Mouse (Mus musculus) heart, embryonic 11.5 days (tissue): Measurements from ENCODE around the gene Naa10. TPM values are rescaled to one million over a fixed set of nuclear protein-coding genes. Genes with fewer than 3 reads are reported as not detected.

ENCODE experiments used
- ATAC-seq: fragments of 200-750 bp; cut with Nextera tagmentation; replicated peaks from 2 replicates; pipeline ENCODE4 v1.8.0; 2017; ENCODE audit warnings: moderate library complexity; ENCODE audit not compliant: insufficient number of reproducible peaks, low FRiP score, low TSS enrichment
- H3K27ac ChIP-seq: fragments of 300-500 bp; sonication (generic); 2 replicates; pipeline ENCODE4 v1.5.1; 2014; ENCODE audit warnings: mild to moderate bottlenecking, low read depth, low read length
- H3K27me3 ChIP-seq: fragments of 300-500 bp; sonication (generic); 2 replicates; pipeline ENCODE4 v1.6.1; 2014; ENCODE audit warnings: mild to moderate bottlenecking, low read length, mixed read lengths; ENCODE audit not compliant: control insufficient read depth, insufficient read depth
- H3K36me3 ChIP-seq: fragments of 300-500 bp; sonication (generic); 2 replicates; pipeline ENCODE4 v1.6.1; 2014; ENCODE audit warnings: mild to moderate bottlenecking, low read length, moderate library complexity, mixed read lengths; ENCODE audit not compliant: control insufficient read depth, insufficient read depth
- H3K4me1 ChIP-seq: fragments of 300-500 bp; sonication (generic); 2 replicates; pipeline ENCODE4 v1.6.1; 2014; ENCODE audit warnings: low read length; ENCODE audit not compliant: control insufficient read depth, insufficient read depth
- H3K4me2 ChIP-seq: fragments of 300-500 bp; sonication (generic); 2 replicates; pipeline ENCODE4 v1.6.1; 2014; ENCODE audit warnings: mild to moderate bottlenecking, moderate library complexity
- H3K4me3 ChIP-seq: fragments of 300-500 bp; sonication (generic); 2 replicates; pipeline ENCODE4 v1.5.1; 2014; ENCODE audit warnings: low read depth, low read length
- H3K9ac ChIP-seq: fragments of 300-500 bp; sonication (generic); 2 replicates; pipeline ENCODE4 v1.6.1; 2014; ENCODE audit warnings: mild to moderate bottlenecking, low read depth, low read length, moderate library complexity
- H3K9me3 ChIP-seq: fragments of 300-500 bp; sonication (generic); replicated peaks from 2 replicates; pipeline ENCODE4 v1.6.1; 2016; ENCODE audit warnings: low read length; ENCODE audit not compliant: control insufficient read depth
- WGBS: fragments of 180-500 bp; shearing (Covaris S2); extraction: QIAGEN DNeasy Blood & Tissue Kit; methylation state at CpG from one replicate; pipeline ENCODE4 v1.1.7; 2014; ENCODE audit not compliant: insufficient replicate concordance; 5-methylcytosine and 5-hydroxymethylcytosine counted together
- polyA plus RNA-seq: library from polyadenylated mRNA; unstranded; fragments of >200 nt; fragmentation: Nextera tagmentation; extraction: Ambion mirVana; gene quantifications from 2 replicates; pipeline ENCODE4 v1.2.1, GENCODE M21; 2014

Naa10 gene
- polyA plus RNA-seq, 1 experiment from 2014 or later: 94.3 TPM

- H3K27me3 ChIP-seq: no peaks in the 10 kb centered on the region
- H3K4me1 ChIP-seq: no peaks in the 10 kb centered on the region; the same call in 1 of the 2 replicates
- 39% methylated on average over 17 of the region's 17 CpGs for WGBS
- no peaks in the 10 kb centered on the region for H3K9me3 ChIP-seq
- H3K27ac ChIP-seq: no peak within 1 kb of the TSS
- peak; percentile 89 for ATAC-seq
- H3K4me3 ChIP-seq: peak within 1 kb of the TSS; percentile 39
- no peaks in the 10 kb centered on the region for H3K36me3 ChIP-seq
- H3K4me2 ChIP-seq: peak within 1 kb of the TSS; percentile 60
- peak within 1 kb of the TSS; percentile 54 for H3K9ac ChIP-seq
These were observed 8.8 kb upstream of the Naa10 start, which contains the start of gene Renbp for GRCm38 (mm10) chrX:73930402-73931062. Gene Renbp (minus strand): TSS chrX:73930850.

- H3K9ac ChIP-seq: peak overlapping the region; percentile 70
- no peaks in the 10 kb centered on the region for H3K4me1 ChIP-seq
- peak overlapping the region; percentile 68 for H3K4me2 ChIP-seq
- peak overlapping the region; percentile 53 for H3K4me3 ChIP-seq
- no peak for ATAC-seq
- H3K27me3 ChIP-seq: no peaks in the 10 kb centered on the region
- no peaks in the 10 kb centered on the region for H3K9me3 ChIP-seq
- 70% methylated on average over 8 of the region's 8 CpGs for WGBS
- 0 out of 2 replicates have a peak, but pooled peaks cover 2% of the 10 kb centered on the region for H3K36me3 ChIP-seq
- peak overlapping the region; percentile 71; the same call in 1 of the 2 replicates for H3K27ac ChIP-seq
These were observed 772 bp upstream of the Naa10 start for GRCm38 (mm10) chrX:73922550-73922882.

GRCm38 (mm10) chrX:73921285-73921822, 390 bp downstream of the Naa10 start:
- Histone ChIP-seq H3K27ac (peak overlapping the region; percentile 70), H3K4me2 (peak overlapping the region; percentile 73), H3K27me3 (no peaks in the 10 kb centered on the region), H3K36me3 (0 out of 2 replicates have a peak, but pooled peaks cover 2% of the 10 kb centered on the region), H3K4me3 (peak overlapping the region; percentile 53), H3K9ac (peak overlapping the region; percentile 62), H3K9me3 (no peaks in the 10 kb centered on the region), H3K4me1 (no peaks in the 10 kb centered on the region)
- 13% methylated on average over 34 of the region's 34 CpGs for WGBS
- 0 out of 2 replicates have a peak, but pooled peaks have one; percentile 20 for ATAC-seq

- no peak for ATAC-seq
- no peaks in the 10 kb centered on the region for H3K9me3 ChIP-seq
- no peak overlapping the region for H3K27ac ChIP-seq
- no peaks in the 10 kb centered on the region for H3K4me1 ChIP-seq
- H3K4me3 ChIP-seq: no peak overlapping the region
- 83% methylated on average over 5 of the region's 5 CpGs for WGBS
- H3K4me2 ChIP-seq: no peak overlapping the region
- H3K36me3 ChIP-seq: 0 out of 2 replicates have a peak, but pooled peaks cover 2% of the 10 kb centered on the region
- H3K27me3 ChIP-seq: no peaks in the 10 kb centered on the region
- H3K9ac ChIP-seq: no peak overlapping the region
These were observed 3.1 kb downstream of the Naa10 start for GRCm38 (mm10) chrX:73918631-73919030.

GRCm38 (mm10) chrX:73916945-73917344, 4.8 kb downstream of the Naa10 start:
- H3K4me1 ChIP-seq: no peaks in the 10 kb centered on the region
- H3K9ac ChIP-seq: no peak overlapping the region
- WGBS: 77% methylated on average over 8 of the region's 8 CpGs
- no peak overlapping the region for H3K4me2 ChIP-seq
- H3K4me3 ChIP-seq: no peak overlapping the region
- 0 out of 2 replicates have a peak, but pooled peaks cover 2% of the 10 kb centered on the region for H3K36me3 ChIP-seq
- H3K27ac ChIP-seq: no peak overlapping the region
- no peaks in the 10 kb centered on the region for H3K27me3 ChIP-seq
- no peak for ATAC-seq
- H3K9me3 ChIP-seq: no peaks in the 10 kb centered on the region

GRCm38 (mm10) chrX:73914827-73915703, 6.7 kb downstream of the Naa10 start:
- Histone ChIP-seq H3K9ac (no peak overlapping the region), H3K9me3 (no peaks in the 10 kb centered on the region), H3K36me3 (0 out of 2 replicates have a peak, but pooled peaks cover 2% of the 10 kb centered on the region), H3K4me3 (peak overlapping the region; percentile 18), H3K27ac (peak overlapping the region; percentile 71), H3K4me2 (peak overlapping the region; percentile 49), H3K4me1 (peaks cover 2% of the 10 kb centered on the region; the same call in 1 of the 2 replicates), H3K27me3 (no peaks in the 10 kb centered on the region)
- ATAC-seq: peak; percentile 96
- WGBS: 23% methylated on average over 31 of the region's 31 CpGs

GRCm38 (mm10) chrX:73911588-73911987, 10.2 kb downstream of the Naa10 start:
- Histone ChIP-seq H3K4me3 (no peak overlapping the region), H3K36me3 (no peaks in the 10 kb centered on the region), H3K27ac (no peak overlapping the region), H3K27me3 (no peaks in the 10 kb centered on the region), H3K9ac (no peak overlapping the region), H3K4me1 (peaks cover 2% of the 10 kb centered on the region; the same call in 1 of the 2 replicates), H3K9me3 (no peaks in the 10 kb centered on the region), H3K4me2 (no peak overlapping the region)
- no peak for ATAC-seq
- WGBS: 64% methylated on average over 2 of the region's 2 CpGs

GRCm38 (mm10) chrX:73911156-73911555, 10.6 kb downstream of the Naa10 start:
- Histone ChIP-seq H3K27ac (no peak overlapping the region), H3K36me3 (no peaks in the 10 kb centered on the region), H3K4me1 (peaks cover 2% of the 10 kb centered on the region; the same call in 1 of the 2 replicates), H3K4me2 (peak overlapping the region; percentile 56), H3K9ac (no peak overlapping the region), H3K4me3 (peak overlapping the region; percentile 25; the same call in 1 of the 2 replicates), H3K9me3 (no peaks in the 10 kb centered on the region), H3K27me3 (no peaks in the 10 kb centered on the region)
- no peak for ATAC-seq
- 22% methylated on average over 24 of the region's 26 CpGs for WGBS
